Mouse (Mus musculus) kidney, adult 2 months (tissue): ENCODE measurements around the gene Bok.

ENCODE experiments used
- CTCF ChIP-seq: fragments of 200-500 bp; conservative IDR thresholded peaks from 2 replicates; pipeline ENCODE4 v1.5.1; 2011; ENCODE audit warnings: low read depth, mild to moderate bottlenecking, control low read depth, low read length, moderate library complexity, mixed read lengths; ENCODE audit not compliant: insufficient read depth, insufficient read length
- POLR2A ChIP-seq: fragments of 200-500 bp; IDR thresholded peaks from one replicate; pipeline ENCODE4 v1.6.1; 2011; ENCODE audit warnings: low read depth, low read length, control low read depth

GRCm38 (mm10) chr1:93740671-93741070 lies 55.2 kb downstream of the Bok start:
- TF ChIP-seq CTCF = no peak
- no peak for TF ChIP-seq POLR2A
